Mouse (Mus musculus): Measurements from ENCODE around the gene Usp53. TPM values are rescaled to one million over a fixed set of nuclear protein-coding genes. Genes with fewer than 3 reads are reported as not detected.

Gene Usp53
- total RNA-seq, 2 experiments from 2014 or later: 4.9 to 8.3 TPM

DNA sequence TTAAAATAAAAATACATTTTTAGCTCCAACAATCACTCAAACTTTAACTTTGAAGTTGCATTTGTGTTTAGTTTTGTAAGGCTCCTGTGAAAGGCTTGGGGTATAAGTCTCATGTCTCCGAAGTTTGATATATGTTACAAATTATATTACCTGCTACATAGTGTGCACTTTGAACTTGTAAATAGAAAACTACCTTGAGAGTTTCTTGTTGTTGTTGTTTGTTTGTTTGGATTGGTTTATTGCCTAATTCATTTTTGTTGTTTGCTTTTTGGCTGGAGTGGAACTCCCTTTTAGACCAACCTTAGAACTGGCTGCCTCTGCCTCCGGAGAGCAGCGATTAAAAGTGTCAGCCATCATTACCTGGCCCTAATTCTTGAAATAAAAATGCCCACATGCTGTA, 89.5 kb downstream of the Usp53 start, which contains the start of gene Fabp2:
Gene Fabp2 (plus strand): TSS at position 301 of the 400 bp plus-strand sequence.
- no peak for ATAC-seq (replicated peaks; ENCODE audit: poor library complexity, severe bottlenecking)

GRCm38 (mm10) chr3:122888371-122888819, 95.9 kb downstream of the Usp53 start:
- peak; percentile 76 for ATAC-seq (replicated peaks; ENCODE audit: poor library complexity, severe bottlenecking)

GRCm38 (mm10) chr3:122887505-122888301, 96.6 kb downstream of the Usp53 start:
- ATAC-seq (replicated peaks; ENCODE audit: poor library complexity, severe bottlenecking): no peak

Other genes with a start within 250 kb of the Usp53 start
- gene Fabp2, start 89.4 kb downstream of the Usp53 start, total RNA-seq (2014; fragmentation: Nextera tagmentation): not detected in 2 replicates
- gene Fabp2, start 89.4 kb downstream of the Usp53 start, total RNA-seq (2017): not detected in 2 replicates
- not detected in 2 replicates for gene Gm10959, start 65.2 kb downstream of the Usp53 start, total RNA-seq (2014; fragmentation: Nextera tagmentation)
- gene Gm10959, start 65.2 kb downstream of the Usp53 start, total RNA-seq (2017): not detected in 2 replicates
- gene 1810037I17Rik, start 60.3 kb downstream of the Usp53 start, total RNA-seq (2014; fragmentation: Nextera tagmentation): 87.5 and 95.1 TPM in 2 replicates
- 34.8 and 40.8 TPM in 2 replicates for gene 1810037I17Rik, start 60.3 kb downstream of the Usp53 start, total RNA-seq (2017)
- gene Myoz2, start 50.5 kb upstream of the Usp53 start, total RNA-seq (2014; fragmentation: Nextera tagmentation): not detected in 2 replicates
- gene Myoz2, start 50.5 kb upstream of the Usp53 start, total RNA-seq (2017): not detected in 2 replicates

Measured in granulocyte monocyte progenitor cell, adult 5-6 weeks (primary cell).